Mouse (Mus musculus) midbrain, embryonic 16.5 days (tissue): ENCODE results near the gene Rapgef4. TPM values are rescaled to one million over a fixed set of nuclear protein-coding genes. Genes with fewer than 3 reads are reported as not detected.

Source experiments
- ATAC-seq: fragments of 200-750 bp; cut with Nextera tagmentation; 2 replicates; pipeline ENCODE4 v1.8.0; 2017; ENCODE audit warnings: moderate TSS enrichment
- H3K27ac ChIP-seq: fragments of 300-500 bp; sonication (generic); 2 replicates; pipeline ENCODE4 v1.5.1; 2014; ENCODE audit warnings: mild to moderate bottlenecking, low read length, mixed read lengths
- H3K27me3 ChIP-seq: fragments of 300-500 bp; sonication (generic); 2 replicates; pipeline ENCODE4 v1.6.1; 2014; ENCODE audit warnings: low read depth, low read length, mixed read lengths; ENCODE audit not compliant: control insufficient read depth, insufficient read depth
- H3K36me3 ChIP-seq: fragments of 300-500 bp; sonication (generic); 2 replicates; pipeline ENCODE4 v1.6.1; 2014; ENCODE audit warnings: mild to moderate bottlenecking, low read length, moderate library complexity, mixed read lengths; ENCODE audit not compliant: control insufficient read depth, insufficient read depth
- H3K4me1 ChIP-seq: fragments of 300-500 bp; sonication (generic); 2 replicates; pipeline ENCODE4 v1.6.1; 2014; ENCODE audit warnings: mild to moderate bottlenecking, low read length, mixed read lengths; ENCODE audit not compliant: control insufficient read depth, insufficient read depth
- H3K4me2 ChIP-seq: fragments of 300-500 bp; sonication (generic); 2 replicates; pipeline ENCODE4 v1.6.1; 2014; ENCODE audit warnings: mild to moderate bottlenecking, low read length, mixed read lengths
- H3K4me3 ChIP-seq: fragments of 300-500 bp; sonication (generic); 2 replicates; pipeline ENCODE4 v1.5.1; 2014; ENCODE audit warnings: low read depth, mild to moderate bottlenecking, low read length, moderate library complexity, mixed read lengths
- H3K9ac ChIP-seq: fragments of 300-500 bp; sonication (generic); 2 replicates; pipeline ENCODE4 v1.6.1; 2014; ENCODE audit warnings: low read depth, low read length, mixed read lengths
- H3K9me3 ChIP-seq: fragments of 300-500 bp; sonication (generic); replicated peaks from 2 replicates; pipeline ENCODE4 v1.6.1; 2014; ENCODE audit warnings: mild to moderate bottlenecking, low read length, mixed read lengths; ENCODE audit not compliant: control insufficient read depth, poor library complexity, severe bottlenecking
- WGBS: fragments of 180-500 bp; shearing (Covaris S2); extraction: QIAGEN DNeasy Blood & Tissue Kit; methylation state at CpG from one replicate; pipeline ENCODE4 v1.1.7; 2014; 5-methylcytosine and 5-hydroxymethylcytosine counted together
- polyA plus RNA-seq: library from polyadenylated mRNA; unstranded; fragments of >200 nt; fragmentation: Nextera tagmentation; extraction: Ambion mirVana; gene quantifications from 2 replicates; pipeline ENCODE4 v1.2.1, GENCODE M21; 2015

Rapgef4 gene
- polyA plus RNA-seq, 1 experiment from 2014 or later: 40.2 TPM

DNA sequence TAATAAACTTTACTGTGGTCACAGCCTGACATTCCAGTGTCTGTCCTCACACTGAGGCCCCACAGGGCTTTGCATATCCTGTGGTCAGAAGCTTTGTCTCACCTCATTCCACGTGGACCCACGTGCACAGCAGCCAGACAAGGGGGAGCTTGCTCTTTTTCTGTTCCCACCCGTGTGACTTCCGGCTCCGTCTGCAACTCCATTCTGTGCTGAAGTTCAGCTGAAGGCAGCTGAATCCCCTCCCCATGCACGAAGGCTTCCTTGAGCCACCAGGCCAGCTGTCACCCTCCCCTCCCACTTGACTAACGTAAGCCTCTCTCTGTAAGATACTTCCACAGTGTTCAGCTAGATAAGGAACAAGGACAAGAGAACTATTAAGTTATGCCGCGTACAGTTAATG, 176.5 kb downstream of the Rapgef4 start:
- 21% methylated on average over 9 of the region's 9 CpGs for WGBS
- Histone ChIP-seq H3K9me3 (no peaks in the 10 kb centered on the region), H3K4me1 (peaks cover 6% of the 10 kb centered on the region), H3K27me3 (no peaks in the 10 kb centered on the region), H3K36me3 (no peaks in the 10 kb centered on the region), H3K9ac (no peak overlapping the region), H3K4me3 (no peak overlapping the region), H3K4me2 (no peak overlapping the region), H3K27ac (no peak overlapping the region)
- ATAC-seq: no peak

DNA sequence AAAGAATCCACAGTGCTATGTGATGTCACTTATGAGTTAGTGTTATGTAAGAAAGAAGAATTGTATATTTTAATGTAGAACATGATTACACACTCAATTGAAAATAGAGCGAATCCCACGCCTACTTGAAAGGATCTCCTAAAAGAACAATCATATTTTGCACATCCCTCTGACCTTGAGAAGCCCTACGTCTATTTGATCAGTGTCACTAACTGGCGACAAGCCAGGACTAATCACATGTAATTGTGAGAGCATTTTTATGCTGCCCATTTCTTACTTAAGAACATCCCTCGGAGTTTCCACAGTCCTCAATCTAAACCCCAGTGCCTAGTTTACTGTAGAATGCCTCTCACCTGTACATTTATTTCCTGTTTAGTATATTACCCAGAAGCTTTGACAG, 177.0 kb downstream of the Rapgef4 start:
- Histone ChIP-seq H3K4me3 (no peak overlapping the region), H3K27me3 (no peaks in the 10 kb centered on the region), H3K4me2 (no peak overlapping the region), H3K9ac (no peak overlapping the region), H3K4me1 (peaks cover 6% of the 10 kb centered on the region), H3K9me3 (no peaks in the 10 kb centered on the region), H3K27ac (no peak overlapping the region), H3K36me3 (no peaks in the 10 kb centered on the region)
- WGBS: 64% methylated on average over 5 of the region's 5 CpGs
- ATAC-seq: no peak

DNA sequence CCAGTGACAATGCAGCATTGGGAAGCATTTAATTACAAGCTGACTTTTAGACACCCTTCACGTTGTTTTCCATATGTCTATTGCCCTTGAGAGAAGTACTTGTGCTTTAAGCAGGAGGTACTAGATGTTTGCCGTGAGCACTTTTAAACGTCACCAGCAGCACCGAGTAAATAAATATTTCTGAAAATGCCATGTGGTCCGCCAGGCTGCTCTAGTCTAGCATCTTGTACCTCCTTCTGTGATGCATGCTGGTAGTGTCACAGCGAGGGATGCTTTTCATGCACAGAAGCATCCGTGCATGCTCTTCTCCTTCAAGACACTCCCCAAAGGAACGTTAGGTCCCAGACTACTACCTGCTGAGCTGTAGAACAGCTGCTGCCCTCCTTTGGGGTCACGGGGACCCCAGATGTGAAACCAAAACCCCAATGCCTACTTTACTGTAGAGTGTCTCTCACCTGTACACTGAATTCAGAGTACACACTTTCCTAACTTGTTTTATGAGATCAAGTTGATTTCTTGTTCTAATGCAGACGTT, 177.7 kb downstream of the Rapgef4 start:
- Histone ChIP-seq H3K4me2 (no peak overlapping the region), H3K27ac (no peak overlapping the region), H3K9me3 (no peaks in the 10 kb centered on the region), H3K9ac (no peak overlapping the region), H3K4me3 (no peak overlapping the region), H3K36me3 (no peaks in the 10 kb centered on the region), H3K27me3 (no peaks in the 10 kb centered on the region), H3K4me1 (peaks cover 6% of the 10 kb centered on the region)
- ATAC-seq: no peak
- 77% methylated on average over 10 of the region's 10 CpGs for WGBS

DNA sequence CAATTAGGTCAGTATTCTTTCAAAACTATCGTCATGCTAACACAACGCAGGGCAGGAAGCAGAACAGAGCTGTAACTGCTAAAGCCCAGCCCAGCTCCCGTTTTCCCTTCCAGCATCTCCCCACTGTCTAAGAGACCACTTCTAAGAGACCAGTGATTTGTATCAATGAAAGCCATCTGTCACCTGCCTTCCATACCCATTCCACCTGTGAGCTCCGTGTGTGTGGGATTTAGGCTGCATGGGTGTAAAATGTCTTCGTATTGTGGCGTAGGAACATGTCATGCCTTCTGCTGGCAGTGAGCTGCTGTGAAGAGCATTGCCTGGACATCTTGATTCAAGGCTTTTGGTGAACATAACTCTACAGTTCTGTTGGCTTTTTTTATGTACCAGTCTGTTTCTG, 178.2 kb downstream of the Rapgef4 start:
- Histone ChIP-seq H3K27ac (no peak overlapping the region), H3K4me1 (peaks cover 6% of the 10 kb centered on the region), H3K9ac (no peak overlapping the region), H3K4me3 (no peak overlapping the region), H3K36me3 (no peaks in the 10 kb centered on the region), H3K4me2 (no peak overlapping the region), H3K27me3 (no peaks in the 10 kb centered on the region), H3K9me3 (no peaks in the 10 kb centered on the region)
- ATAC-seq: no peak
- 83% methylated on average over 6 of the region's 6 CpGs for WGBS

DNA sequence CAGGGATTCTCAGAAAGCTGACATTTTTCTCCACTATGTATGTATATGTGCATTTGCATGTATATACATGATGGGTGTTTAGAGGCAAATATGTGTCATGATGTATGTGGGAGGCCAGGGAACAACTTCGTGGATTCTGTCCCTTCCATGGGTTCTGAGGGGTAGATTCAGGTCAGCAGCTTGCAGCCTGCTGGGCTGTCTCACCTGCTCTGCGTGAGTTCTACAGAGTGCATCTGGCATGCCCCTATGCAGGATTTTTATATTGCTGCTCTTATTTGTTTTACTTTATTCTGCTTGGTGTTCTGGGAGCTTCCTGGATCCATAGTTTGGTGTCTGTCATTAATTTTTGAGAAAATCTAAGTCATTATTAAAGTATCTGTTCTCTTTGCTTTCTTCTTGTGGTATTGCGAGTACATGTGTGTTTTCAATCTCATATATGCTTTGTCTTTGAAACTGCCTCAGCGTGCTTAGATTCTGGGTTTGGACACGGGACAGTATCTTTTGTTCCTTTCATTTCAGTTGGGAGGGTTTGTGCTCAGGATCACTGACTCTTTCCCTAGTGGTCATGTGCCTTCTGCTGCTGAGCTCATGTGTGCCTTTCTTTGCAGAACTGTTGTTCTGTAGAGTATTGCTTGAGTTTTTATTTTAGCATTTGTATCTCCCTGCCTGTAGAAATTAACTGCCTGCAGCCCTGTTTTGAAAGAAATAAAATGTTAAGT, 184.3 kb downstream of the Rapgef4 start:
- no peak for ATAC-seq
- WGBS: 74% methylated on average over 5 of the region's 5 CpGs
- H3K9ac ChIP-seq: no peak overlapping the region
- H3K27ac ChIP-seq: no peak overlapping the region
- H3K4me1 ChIP-seq: peaks cover 5% of the 10 kb centered on the region; the same call in 1 of the 2 replicates
- H3K27me3 ChIP-seq: no peaks in the 10 kb centered on the region
- no peak overlapping the region for H3K4me2 ChIP-seq
- H3K36me3 ChIP-seq: no peaks in the 10 kb centered on the region
- H3K4me3 ChIP-seq: no peak overlapping the region
- no peaks in the 10 kb centered on the region for H3K9me3 ChIP-seq

DNA sequence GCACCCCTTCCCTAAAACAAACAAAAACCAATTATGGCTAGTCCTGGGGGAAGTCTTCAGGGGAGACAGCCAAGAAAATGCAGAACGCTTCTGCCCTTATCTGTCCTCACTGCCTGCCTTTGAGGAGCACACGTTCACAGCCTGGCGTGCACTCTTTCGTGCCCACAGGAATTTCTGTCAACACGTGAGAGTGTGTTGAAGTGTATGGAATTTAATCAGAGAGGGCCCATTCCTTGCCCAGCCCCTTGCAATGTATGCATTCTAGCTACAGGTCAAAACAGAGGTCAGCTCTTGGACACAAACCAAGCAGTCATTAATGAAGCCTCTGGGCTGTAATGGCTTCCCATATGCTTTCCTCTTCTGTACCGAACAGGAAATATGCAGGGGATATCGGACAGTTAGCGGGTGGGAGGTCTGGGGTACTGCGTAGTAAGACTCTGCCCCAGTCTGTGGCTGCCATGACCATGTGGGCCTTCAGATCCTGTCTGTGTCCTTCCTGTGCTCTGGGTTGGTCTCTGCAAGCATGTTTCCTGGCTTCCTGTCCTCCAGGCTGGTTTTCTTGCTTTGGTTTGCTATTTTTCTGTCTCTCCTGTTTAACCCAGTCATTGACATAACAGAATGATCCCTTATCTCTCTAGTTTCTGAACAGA, 188.5 kb downstream of the Rapgef4 start:
- 64% methylated on average over 9 of the region's 9 CpGs for WGBS
- peaks cover 5% of the 10 kb centered on the region; the same call in 1 of the 2 replicates for H3K4me1 ChIP-seq
- H3K36me3 ChIP-seq: no peaks in the 10 kb centered on the region
- no peaks in the 10 kb centered on the region for H3K27me3 ChIP-seq
- no peaks in the 10 kb centered on the region for H3K9me3 ChIP-seq
- H3K4me3 ChIP-seq: no peak overlapping the region
- no peak overlapping the region for H3K4me2 ChIP-seq
- no peak overlapping the region for H3K9ac ChIP-seq
- ATAC-seq: no peak
- H3K27ac ChIP-seq: no peak overlapping the region

DNA sequence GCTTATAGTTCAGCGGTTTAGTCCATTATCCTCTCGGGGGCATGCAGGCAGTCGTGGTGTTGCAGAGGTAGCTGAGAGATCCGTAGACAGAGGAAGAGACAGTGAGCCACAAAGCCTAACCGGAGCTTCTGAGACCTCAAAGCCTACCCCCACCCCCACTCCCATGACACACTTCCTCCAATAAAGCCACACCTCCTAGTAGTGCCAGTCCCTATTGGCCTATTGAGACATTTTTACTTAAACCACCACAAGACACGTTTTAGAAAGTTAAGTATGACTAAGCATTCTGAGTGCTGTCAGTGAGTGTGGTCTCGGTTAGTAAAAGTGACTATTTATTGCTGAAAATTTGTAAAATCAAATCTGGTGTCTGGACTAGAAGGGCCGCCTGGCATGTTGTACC, 189.5 kb downstream of the Rapgef4 start:
- no peaks in the 10 kb centered on the region for H3K9me3 ChIP-seq

DNA sequence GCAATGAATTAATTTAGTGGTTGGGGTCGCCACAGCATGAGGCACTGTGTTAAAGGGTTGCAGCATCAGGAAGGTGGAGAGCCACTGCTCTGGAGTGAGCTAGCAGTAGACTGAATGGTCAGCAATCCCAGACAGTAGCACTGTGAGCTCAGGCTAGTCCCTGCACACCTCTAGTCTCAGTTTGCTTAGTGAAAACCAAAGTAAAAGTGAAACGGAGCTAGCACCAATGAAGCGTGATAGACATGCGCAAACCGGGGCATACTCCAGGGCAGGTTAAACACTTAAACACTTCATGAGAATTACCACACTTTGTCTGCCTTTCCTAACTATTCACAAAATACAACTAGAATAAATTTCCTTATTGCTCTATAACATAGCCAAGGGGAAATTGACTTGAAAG, 190.2 kb downstream of the Rapgef4 start:
- H3K27ac ChIP-seq: no peak overlapping the region
- no peaks in the 10 kb centered on the region for H3K9me3 ChIP-seq
- WGBS: 86% methylated on average over 5 of the region's 5 CpGs
- H3K9ac ChIP-seq: no peak overlapping the region
- no peak overlapping the region for H3K4me3 ChIP-seq
- ATAC-seq: no peak
- no peak overlapping the region for H3K4me2 ChIP-seq
- H3K27me3 ChIP-seq: no peaks in the 10 kb centered on the region
- no peaks in the 10 kb centered on the region for H3K36me3 ChIP-seq
- H3K4me1 ChIP-seq: peaks cover 5% of the 10 kb centered on the region

More for the DNA sequence above, 189.5 kb downstream of the Rapgef4 start:
- 82% methylated on average over 8 of the region's 8 CpGs for WGBS
- ATAC-seq: no peak
- Histone ChIP-seq H3K27ac (no peak overlapping the region), H3K36me3 (no peaks in the 10 kb centered on the region), H3K9ac (no peak overlapping the region), H3K27me3 (no peaks in the 10 kb centered on the region), H3K4me2 (no peak overlapping the region), H3K4me3 (no peak overlapping the region), H3K4me1 (peaks cover 5% of the 10 kb centered on the region; the same call in 1 of the 2 replicates)

DNA sequence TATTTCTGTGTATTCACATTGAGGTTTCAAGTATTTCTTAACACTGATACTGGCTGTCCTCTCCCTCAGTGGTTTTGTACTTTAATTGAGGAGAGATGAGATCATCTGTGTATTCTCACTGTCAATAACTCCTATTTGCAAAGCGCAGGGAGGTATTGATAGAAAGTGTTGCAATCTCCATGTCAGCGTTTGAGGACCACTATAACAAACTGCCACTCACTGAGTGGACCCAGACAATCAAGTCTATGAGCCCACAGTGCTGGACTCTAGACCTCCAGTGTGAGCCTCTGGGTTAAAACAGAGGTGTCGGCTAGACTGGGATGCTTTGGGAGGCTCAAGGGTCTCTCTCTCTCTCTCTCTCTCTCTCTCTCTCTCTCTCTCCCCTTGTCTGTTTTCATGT, 192.0 kb downstream of the Rapgef4 start:
- Histone ChIP-seq H3K9me3 (no peaks in the 10 kb centered on the region), H3K9ac (no peak overlapping the region), H3K4me2 (no peak overlapping the region), H3K27me3 (no peaks in the 10 kb centered on the region), H3K4me1 (peaks cover 5% of the 10 kb centered on the region), H3K27ac (no peak overlapping the region), H3K36me3 (no peaks in the 10 kb centered on the region), H3K4me3 (no peak overlapping the region)
- no peak for ATAC-seq
- WGBS: 79% methylated on average over 3 of the region's 3 CpGs
